Mouse (Mus musculus): Measurements from ENCODE around the gene Cep72. TPM values are rescaled to one million over a fixed set of nuclear protein-coding genes. Genes with fewer than 3 reads are reported as not detected.

Cep72 gene
- polyA plus RNA-seq, 1 experiment from 2014 or later: 12.5 TPM

- H3K27me3 ChIP-seq (replicated peaks; ENCODE audit: control insufficient read depth, insufficient read depth, low read length): no peaks in the 10 kb centered on the region
- H3K27ac ChIP-seq (ENCODE audit: low read depth, low read length): no peak overlapping the region
- ATAC-seq: no peak
- H3K9ac ChIP-seq (ENCODE audit: low read length): no peak overlapping the region
- H3K4me1 ChIP-seq (ENCODE audit: control insufficient read depth, insufficient read depth, low read length): no peaks in the 10 kb centered on the region
- H3K4me3 ChIP-seq (ENCODE audit: low read depth, low read length): no peak overlapping the region
- 82% methylated on average over 4 of the region's 4 CpGs for WGBS
- H3K36me3 ChIP-seq (ENCODE audit: control insufficient read depth, insufficient read depth, low read length): no peaks in the 10 kb centered on the region
- H3K9me3 ChIP-seq (replicated peaks; ENCODE audit: control insufficient read depth, low read length): no peaks in the 10 kb centered on the region
- no peak overlapping the region for H3K4me2 ChIP-seq (ENCODE audit: low read length)
- DNase-seq (ENCODE audit: low spot score): no peak
These were observed 60.6 kb downstream of the Cep72 start for GRCm38 (mm10) chr13:74001492-74001891.

GRCm38 (mm10) chr13:74000961-74001360 lies 61.1 kb downstream of the Cep72 start:
- no peaks in the 10 kb centered on the region for H3K27me3 ChIP-seq (replicated peaks; ENCODE audit: control insufficient read depth, insufficient read depth, low read length)
- H3K4me3 ChIP-seq (ENCODE audit: low read depth, low read length): no peak overlapping the region
- WGBS: 85% methylated on average over 6 of the region's 6 CpGs

GRCm38 (mm10) chr13:74000519-74000918 lies 61.6 kb downstream of the Cep72 start:
- H3K27ac ChIP-seq (ENCODE audit: low read depth, low read length): no peak overlapping the region
- no peaks in the 10 kb centered on the region for H3K36me3 ChIP-seq (ENCODE audit: control insufficient read depth, insufficient read depth, low read length)
- no peaks in the 10 kb centered on the region for H3K9me3 ChIP-seq (replicated peaks; ENCODE audit: control insufficient read depth, low read length)
- H3K9ac ChIP-seq (ENCODE audit: low read length): no peak overlapping the region
- no peak for DNase-seq (ENCODE audit: low spot score)
- no peak overlapping the region for H3K4me2 ChIP-seq (ENCODE audit: low read length)
- no peaks in the 10 kb centered on the region for H3K4me1 ChIP-seq (ENCODE audit: control insufficient read depth, insufficient read depth, low read length)
- no peak overlapping the region for H3K4me3 ChIP-seq (ENCODE audit: low read depth, low read length)
- no peaks in the 10 kb centered on the region for H3K27me3 ChIP-seq (replicated peaks; ENCODE audit: control insufficient read depth, insufficient read depth, low read length)
- no peak for ATAC-seq

More at GRCm38 (mm10) chr13:74000961-74001360, 61.1 kb downstream of the Cep72 start:
- no peak overlapping the region for H3K9ac ChIP-seq (ENCODE audit: low read length)
- no peaks in the 10 kb centered on the region for H3K36me3 ChIP-seq (ENCODE audit: control insufficient read depth, insufficient read depth, low read length)
- DNase-seq (ENCODE audit: low spot score): no peak
- no peaks in the 10 kb centered on the region for H3K9me3 ChIP-seq (replicated peaks; ENCODE audit: control insufficient read depth, low read length)
- ATAC-seq: no peak
- no peak overlapping the region for H3K4me2 ChIP-seq (ENCODE audit: low read length)
- no peak overlapping the region for H3K27ac ChIP-seq (ENCODE audit: low read depth, low read length)
- no peaks in the 10 kb centered on the region for H3K4me1 ChIP-seq (ENCODE audit: control insufficient read depth, insufficient read depth, low read length)

- Histone ChIP-seq H3K9me3 (replicated peaks; ENCODE audit: control insufficient read depth, low read length) (no peaks in the 10 kb centered on the region), H3K9ac (ENCODE audit: low read length) (no peak overlapping the region), H3K4me1 (ENCODE audit: control insufficient read depth, insufficient read depth, low read length) (no peaks in the 10 kb centered on the region), H3K4me2 (ENCODE audit: low read length) (no peak overlapping the region), H3K4me3 (ENCODE audit: low read depth, low read length) (no peak overlapping the region), H3K27me3 (replicated peaks; ENCODE audit: control insufficient read depth, insufficient read depth, low read length) (no peaks in the 10 kb centered on the region), H3K36me3 (ENCODE audit: control insufficient read depth, insufficient read depth, low read length) (no peaks in the 10 kb centered on the region), H3K27ac (ENCODE audit: low read depth, low read length) (no peak overlapping the region)
- WGBS: 87% methylated on average over 4 of the region's 4 CpGs
- DNase-seq (ENCODE audit: low spot score) (no peak), ATAC-seq (no peak)
These were observed 65.6 kb downstream of the Cep72 start for GRCm38 (mm10) chr13:73996456-73996855.

GRCm38 (mm10) chr13:73991267-73991666 lies 70.8 kb downstream of the Cep72 start:
- no peak for DNase-seq (ENCODE audit: low spot score)
- Histone ChIP-seq H3K27ac (ENCODE audit: low read depth, low read length) (no peak overlapping the region), H3K9me3 (replicated peaks; ENCODE audit: control insufficient read depth, low read length) (no peaks in the 10 kb centered on the region), H3K4me2 (ENCODE audit: low read length) (no peak overlapping the region), H3K4me1 (ENCODE audit: control insufficient read depth, insufficient read depth, low read length) (no peaks in the 10 kb centered on the region), H3K9ac (ENCODE audit: low read length) (no peak overlapping the region), H3K36me3 (ENCODE audit: control insufficient read depth, insufficient read depth, low read length) (no peaks in the 10 kb centered on the region), H3K4me3 (ENCODE audit: low read depth, low read length) (no peak overlapping the region), H3K27me3 (replicated peaks; ENCODE audit: control insufficient read depth, insufficient read depth, low read length) (no peaks in the 10 kb centered on the region)
- ATAC-seq: no peak
- WGBS: 81% methylated on average over 5 of the region's 5 CpGs

- Histone ChIP-seq H3K27ac (ENCODE audit: low read depth, low read length) (no peak overlapping the region), H3K4me3 (ENCODE audit: low read depth, low read length) (no peak overlapping the region), H3K36me3 (ENCODE audit: control insufficient read depth, insufficient read depth, low read length) (no peaks in the 10 kb centered on the region), H3K9ac (ENCODE audit: low read length) (no peak overlapping the region), H3K4me2 (ENCODE audit: low read length) (no peak overlapping the region), H3K27me3 (replicated peaks; ENCODE audit: control insufficient read depth, insufficient read depth, low read length) (no peaks in the 10 kb centered on the region), H3K9me3 (replicated peaks; ENCODE audit: control insufficient read depth, low read length) (no peaks in the 10 kb centered on the region), H3K4me1 (ENCODE audit: control insufficient read depth, insufficient read depth, low read length) (no peaks in the 10 kb centered on the region)
- DNase-seq (ENCODE audit: low spot score): no peak
- WGBS: 86% methylated on average over 2 of the region's 2 CpGs
- ATAC-seq: no peak
These were observed 71.3 kb downstream of the Cep72 start for GRCm38 (mm10) chr13:73990761-73991160.

- no peak overlapping the region for H3K4me2 ChIP-seq (ENCODE audit: low read length)
- no peaks in the 10 kb centered on the region for H3K27me3 ChIP-seq (replicated peaks; ENCODE audit: control insufficient read depth, insufficient read depth, low read length)
- DNase-seq (ENCODE audit: low spot score) (no peak), ATAC-seq (no peak)
- WGBS: 75% methylated on average over 5 of the region's 5 CpGs
- no peaks in the 10 kb centered on the region for H3K9me3 ChIP-seq (replicated peaks; ENCODE audit: control insufficient read depth, low read length)
- no peak overlapping the region for H3K27ac ChIP-seq (ENCODE audit: low read depth, low read length)
- H3K36me3 ChIP-seq (ENCODE audit: control insufficient read depth, insufficient read depth, low read length): no peaks in the 10 kb centered on the region
- H3K4me3 ChIP-seq (ENCODE audit: low read depth, low read length): no peak overlapping the region
- no peak overlapping the region for H3K9ac ChIP-seq (ENCODE audit: low read length)
- no peaks in the 10 kb centered on the region for H3K4me1 ChIP-seq (ENCODE audit: control insufficient read depth, insufficient read depth, low read length)
These were observed 71.8 kb downstream of the Cep72 start for GRCm38 (mm10) chr13:73990325-73990724.

Other genes with a start within 250 kb of the Cep72 start
- 6.2 and 8.5 TPM in 2 replicates for gene Nkd2, start 214.7 kb downstream of the Cep72 start, polyA plus RNA-seq (2014; fragmentation: Nextera tagmentation; extraction: Ambion mirVana)
- 19.3 and 23.2 TPM in 2 replicates for gene Trip13, start 124.5 kb downstream of the Cep72 start, polyA plus RNA-seq (2014; fragmentation: Nextera tagmentation; extraction: Ambion mirVana)
- 75.6 and 86.5 TPM in 2 replicates for gene Brd9, start 124.5 kb downstream of the Cep72 start, polyA plus RNA-seq (2014; fragmentation: Nextera tagmentation; extraction: Ambion mirVana)
- not detected in 2 replicates for gene Zdhhc11, start 98.4 kb downstream of the Cep72 start, polyA plus RNA-seq (2014; fragmentation: Nextera tagmentation; extraction: Ambion mirVana)
- gene Tppp, start 52.9 kb downstream of the Cep72 start, polyA plus RNA-seq (2014; fragmentation: Nextera tagmentation; extraction: Ambion mirVana): 6.6 and 8.9 TPM in 2 replicates
- 0.04 TPM in 1 of 2 replicates, not detected in the other for gene Slc9a3, start 59.2 kb upstream of the Cep72 start, polyA plus RNA-seq (2014; fragmentation: Nextera tagmentation; extraction: Ambion mirVana)
- gene Exoc3, start 146.4 kb upstream of the Cep72 start, polyA plus RNA-seq (2014; fragmentation: Nextera tagmentation; extraction: Ambion mirVana): 134 and 138 TPM in 2 replicates
- gene Ahrr, start 230.0 kb upstream of the Cep72 start, polyA plus RNA-seq (2014; fragmentation: Nextera tagmentation; extraction: Ambion mirVana): 0.88 and 0.89 TPM in 2 replicates